Mouse (Mus musculus) embryo, embryonic 10.5 days (tissue): ENCODE results near the gene Maged1.
A peak's percentile ranks its signal among the peaks of the same experiment; 100 is the strongest.
"Not testable (repeated sequence)": the region's sequence is repeated elsewhere in the genome, so short reads cannot be mapped to it uniquely, and the experiment has no call there.

Source experiments
- DNase-seq: peaks from one replicate; pipeline ENCODE4 v3.0.0-alpha.2; 2015; ENCODE audit warnings: low spot score

Maged1 gene

GRCm38 (mm10) chrX:94541918-94542355 lies at the start of gene Maged1:
TSS of gene Maged1 (minus strand) at chrX:94542143.
- peak; percentile 93 for DNase-seq

DNA sequence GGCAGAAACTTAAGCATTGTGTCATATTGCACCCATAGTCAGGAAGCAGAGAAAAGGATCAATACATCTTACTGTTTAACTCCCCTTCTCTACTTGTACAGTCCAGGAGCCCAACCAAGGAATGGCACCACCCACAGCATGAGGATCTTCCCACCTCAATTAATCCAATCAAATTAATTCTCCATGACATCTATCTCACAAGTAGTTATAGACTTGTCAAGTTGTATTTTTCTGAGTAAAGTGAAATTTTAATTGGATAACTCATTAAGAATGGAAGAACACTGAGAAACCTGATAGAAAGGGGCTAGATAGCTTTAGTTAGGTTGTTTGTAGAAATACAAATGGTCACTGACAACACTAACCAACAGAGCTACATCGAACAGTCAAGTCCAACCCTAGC lies 38.3 kb upstream of the Maged1 start:
- DNase-seq, result no peak

GRCm38 (mm10) chrX:94564694-94565093 lies 22.8 kb upstream of the Maged1 start:
- no peak for DNase-seq

- no peak for DNase-seq
Observed at GRCm38 (mm10) chrX:94562392-94562791, 20.4 kb upstream of the Maged1 start.

DNA sequence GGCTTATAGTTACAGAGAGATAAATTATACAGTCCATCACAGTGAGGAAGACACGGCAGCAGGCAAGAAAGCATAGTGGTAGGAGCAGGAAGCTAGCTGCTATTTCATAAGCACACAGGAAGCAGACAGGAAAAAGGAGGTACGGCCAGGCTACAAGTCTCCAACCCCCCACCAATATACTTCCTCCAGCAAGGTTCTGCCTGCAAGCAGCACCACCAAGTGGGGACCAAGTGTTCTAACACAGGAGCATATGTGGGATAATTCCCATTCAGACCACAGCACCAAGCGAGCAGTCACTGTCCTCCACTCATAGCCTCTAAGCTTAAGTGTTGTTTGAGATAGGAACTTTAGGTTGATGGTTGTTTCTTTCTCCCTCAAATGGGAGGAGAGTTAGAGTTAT lies 6.3 kb upstream of the Maged1 start:
- DNase-seq, result peak; percentile 21

DNA sequence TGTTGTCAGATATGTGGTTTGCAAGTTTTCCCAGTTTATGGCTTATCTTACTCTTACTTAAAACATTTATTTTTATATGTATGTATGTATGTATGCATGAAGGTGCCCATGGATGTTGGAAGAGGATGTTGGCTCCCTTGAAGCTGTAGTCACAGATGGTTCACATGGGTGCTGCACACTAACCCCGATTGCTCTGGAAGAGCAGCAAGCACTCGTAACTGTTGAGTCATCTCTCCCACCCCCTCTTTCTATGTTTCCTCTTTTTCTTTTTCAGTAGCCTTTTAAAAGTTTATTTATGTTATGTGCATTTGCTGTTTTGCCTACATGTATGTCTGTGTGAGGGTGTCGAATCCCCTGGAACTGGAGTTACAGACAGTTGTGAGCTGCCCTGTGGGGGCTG lies 4.0 kb upstream of the Maged1 start:
- no peak for DNase-seq

DNA sequence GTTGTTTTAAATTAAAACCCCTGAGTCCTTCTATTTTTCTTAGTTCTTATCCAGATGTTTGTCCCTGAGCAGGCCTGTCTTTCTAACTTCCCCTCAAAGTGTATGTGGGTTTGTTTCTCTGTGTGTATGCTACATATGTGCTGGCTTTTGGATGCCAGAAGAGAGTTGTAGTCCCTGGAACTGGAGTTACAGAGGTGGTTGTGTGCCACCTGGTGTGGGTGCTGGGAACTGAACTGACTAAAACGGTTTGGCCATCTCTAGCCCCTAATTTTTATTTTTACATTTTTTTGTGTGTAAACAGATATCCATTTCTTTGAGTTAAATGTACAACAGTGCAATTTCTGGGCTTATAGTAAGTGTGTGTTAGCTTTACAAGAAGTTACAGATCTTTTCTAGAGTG lies 3.0 kb upstream of the Maged1 start:
- DNase-seq, result peak; percentile 63

GRCm38 (mm10) chrX:94542536-94542935 lies 593 bp upstream of the Maged1 start:
- DNase-seq, result no peak

- DNase-seq, result no peak
Observed at GRCm38 (mm10) chrX:94541206-94541605, 737 bp downstream of the Maged1 start.

- DNase-seq, result peak; percentile 77
Observed at GRCm38 (mm10) chrX:94540341-94541201, 1.4 kb downstream of the Maged1 start.

DNA sequence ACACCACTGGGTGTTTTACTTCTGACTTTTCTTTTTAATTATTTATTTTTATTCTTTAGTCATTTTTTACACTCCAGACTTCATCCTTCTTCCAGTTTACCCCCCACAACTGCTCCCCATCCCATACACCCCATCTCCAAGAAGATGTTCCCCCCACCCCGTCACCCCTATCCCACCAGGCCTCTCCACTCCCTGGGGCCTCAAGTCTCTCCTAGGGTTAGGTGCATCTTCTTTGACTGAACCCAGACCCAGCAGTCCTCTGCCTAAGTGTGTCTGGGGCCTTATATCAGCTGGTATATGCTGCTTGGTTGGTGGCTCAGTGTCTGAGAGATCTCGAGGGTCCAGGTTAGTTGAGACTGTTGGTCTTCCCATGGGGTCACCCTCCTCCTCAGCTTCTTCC lies 7.6 kb downstream of the Maged1 start:
- no peak for DNase-seq

DNA sequence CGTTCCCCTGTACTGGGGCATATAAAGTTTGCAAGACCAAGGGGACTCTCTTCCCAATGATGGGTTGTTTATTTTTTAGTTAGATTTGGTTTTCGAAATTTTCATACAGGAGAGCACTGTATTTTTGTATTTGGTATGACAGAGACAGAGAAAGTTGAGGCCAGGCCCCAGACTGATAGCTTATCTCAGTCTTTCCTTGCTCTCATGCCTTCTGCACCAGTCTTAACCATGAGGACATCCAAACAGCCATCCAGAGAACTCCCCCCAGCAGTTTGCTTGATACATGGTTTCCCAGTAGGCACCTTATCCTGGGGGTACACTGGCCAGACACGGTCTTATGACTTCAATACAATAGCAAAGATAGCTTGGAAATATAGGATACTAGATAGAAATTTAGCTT lies 11.6 kb downstream of the Maged1 start:
- DNase-seq, result no peak

GRCm38 (mm10) chrX:94522166-94522565 lies 19.8 kb downstream of the Maged1 start:
- DNase-seq, result no peak

DNA sequence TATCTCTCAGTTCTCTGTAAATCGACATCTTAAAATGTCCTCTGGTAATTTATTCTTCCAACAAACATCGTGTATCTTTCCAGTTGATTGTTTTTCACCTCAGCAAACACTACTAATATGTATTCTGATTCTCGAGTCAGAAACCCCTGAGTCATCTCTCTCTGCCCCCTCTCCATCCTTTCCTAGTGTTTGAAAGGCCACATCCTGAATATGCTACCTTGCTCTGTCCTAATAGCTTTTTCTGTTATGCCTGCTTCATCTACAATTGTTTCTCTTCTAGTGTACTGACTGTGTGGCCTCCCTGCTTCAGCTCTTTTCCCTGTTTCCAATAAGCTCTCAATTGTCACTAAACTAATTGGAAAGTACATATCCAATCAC lies 33.5 kb downstream of the Maged1 start:
- no peak for DNase-seq

DNA sequence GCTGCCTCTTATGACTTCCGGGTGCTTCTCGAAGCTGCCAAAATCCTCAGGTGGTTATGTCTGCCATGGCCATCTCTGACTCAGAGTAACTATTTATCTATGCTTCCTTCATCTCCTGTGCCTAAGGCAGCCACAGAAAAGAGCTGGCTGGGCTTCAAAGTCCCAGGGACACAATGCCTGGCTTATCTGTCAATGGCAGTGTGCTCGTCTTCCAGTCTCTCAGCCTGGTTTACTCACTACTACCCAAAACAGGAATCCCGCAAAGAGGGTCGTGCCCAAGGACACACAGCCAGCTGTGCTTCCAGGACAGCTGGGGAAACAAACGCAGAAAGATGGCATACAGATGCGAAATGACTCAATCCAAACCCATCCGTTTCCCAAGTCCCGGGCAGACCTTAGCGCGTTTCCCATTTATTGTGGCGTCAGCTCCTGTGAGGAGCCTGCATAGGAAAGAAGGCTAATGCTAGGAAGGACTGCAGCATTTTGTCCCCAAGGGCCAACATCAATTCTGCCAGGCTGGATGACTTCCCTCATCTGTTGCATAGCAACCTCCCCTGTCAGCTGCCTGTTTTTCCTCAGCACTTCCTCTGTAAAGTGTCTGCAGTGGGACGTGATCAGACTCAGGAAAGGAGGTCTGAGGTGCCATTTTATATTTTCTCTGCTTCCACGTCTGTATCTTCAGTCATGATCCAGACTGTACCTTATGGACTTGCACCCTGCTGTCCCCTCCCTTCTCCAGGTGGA lies 34.1 kb downstream of the Maged1 start:
- not testable (repeated sequence) for DNase-seq

- DNase-seq, result no peak
Observed at GRCm38 (mm10) chrX:94486001-94486792, 55.7 kb downstream of the Maged1 start.
